Mouse (Mus musculus) midbrain, embryonic 12.5 days (tissue): ENCODE results near the gene Wdr4. TPM values are rescaled to one million over a fixed set of nuclear protein-coding genes. Genes with fewer than 3 reads are reported as not detected.

Source experiments
- ATAC-seq: fragments of 200-750 bp; cut with Nextera tagmentation; 2 replicates; pipeline ENCODE4 v1.8.0; 2017; ENCODE audit warnings: low read depth, moderate TSS enrichment, moderate library complexity; ENCODE audit not compliant: low FRiP score
- H3K27ac ChIP-seq: fragments of 300-500 bp; sonication (generic); replicated peaks from 2 replicates; pipeline ENCODE4 v1.5.1; 2016; ENCODE audit warnings: mild to moderate bottlenecking
- H3K27me3 ChIP-seq: fragments of 300-500 bp; sonication (generic); 2 replicates; pipeline ENCODE4 v1.6.1; 2016; ENCODE audit warnings: mild to moderate bottlenecking
- H3K36me3 ChIP-seq: fragments of 300-500 bp; sonication (generic); 2 replicates; pipeline ENCODE4 v1.6.1; 2016
- H3K4me1 ChIP-seq: fragments of 300-500 bp; sonication (generic); 2 replicates; pipeline ENCODE4 v1.6.1; 2016
- H3K4me2 ChIP-seq: fragments of 300-500 bp; sonication (generic); replicated peaks from 2 replicates; pipeline ENCODE4 v1.6.1; 2016; ENCODE audit warnings: mild to moderate bottlenecking, moderate library complexity
- H3K4me3 ChIP-seq: fragments of 300-500 bp; sonication (generic); 2 replicates; pipeline ENCODE4 v1.5.1; 2016; ENCODE audit warnings: mild to moderate bottlenecking
- H3K9ac ChIP-seq: fragments of 300-500 bp; sonication (generic); replicated peaks from 2 replicates; pipeline ENCODE4 v1.6.1; 2016; ENCODE audit warnings: mild to moderate bottlenecking, moderate library complexity
- H3K9me3 ChIP-seq: fragments of 300-500 bp; sonication (generic); 2 replicates; pipeline ENCODE4 v1.6.1; 2016; ENCODE audit warnings: mild to moderate bottlenecking
- WGBS: fragments of 180-500 bp; shearing (Covaris S2); methylation state at CpG from one replicate; pipeline ENCODE4 v1.1.7; 2016; 5-methylcytosine and 5-hydroxymethylcytosine counted together
- polyA plus RNA-seq: library from polyadenylated mRNA; unstranded; fragments of >200 nt; fragmentation: Nextera tagmentation; extraction: Ambion mirVana; gene quantifications from 2 replicates; pipeline ENCODE4 v1.2.1, GENCODE M21; 2016

The Wdr4 gene
- polyA plus RNA-seq, 1 experiment from 2014 or later = 42.2 TPM

DNA sequence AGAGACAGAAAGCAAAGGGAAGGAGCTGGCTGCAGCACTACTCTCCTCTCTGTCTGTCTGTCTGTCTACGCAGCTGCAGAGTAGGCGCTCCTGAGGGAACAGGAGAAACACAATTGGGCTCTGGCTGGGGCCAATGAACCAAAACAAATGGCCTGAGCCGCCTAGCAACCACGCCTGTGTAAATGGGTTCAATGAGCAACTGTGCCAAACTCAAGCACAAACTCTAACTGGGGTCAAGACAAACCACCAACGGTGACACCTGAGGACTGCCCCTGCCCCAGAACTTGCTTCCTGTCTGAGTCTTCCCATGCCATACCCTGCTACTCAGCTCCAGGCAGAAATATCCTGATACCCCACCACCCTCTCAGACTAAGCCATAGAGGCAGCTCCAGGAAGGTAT is 14.8 kb downstream of the Wdr4 start:
- H3K4me2 ChIP-seq = no peak overlapping the region
- H3K27me3 ChIP-seq = no peaks in the 10 kb centered on the region
- no peaks in the 10 kb centered on the region for H3K9me3 ChIP-seq
- no peak for ATAC-seq
- H3K36me3 ChIP-seq = peaks cover 94% of the 10 kb centered on the region
- 57% methylated on average over 5 of the region's 5 CpGs for WGBS
- no peak overlapping the region for H3K27ac ChIP-seq
- H3K4me3 ChIP-seq = no peak overlapping the region
- peaks cover 10% of the 10 kb centered on the region for H3K4me1 ChIP-seq
- H3K9ac ChIP-seq = no peak overlapping the region

DNA sequence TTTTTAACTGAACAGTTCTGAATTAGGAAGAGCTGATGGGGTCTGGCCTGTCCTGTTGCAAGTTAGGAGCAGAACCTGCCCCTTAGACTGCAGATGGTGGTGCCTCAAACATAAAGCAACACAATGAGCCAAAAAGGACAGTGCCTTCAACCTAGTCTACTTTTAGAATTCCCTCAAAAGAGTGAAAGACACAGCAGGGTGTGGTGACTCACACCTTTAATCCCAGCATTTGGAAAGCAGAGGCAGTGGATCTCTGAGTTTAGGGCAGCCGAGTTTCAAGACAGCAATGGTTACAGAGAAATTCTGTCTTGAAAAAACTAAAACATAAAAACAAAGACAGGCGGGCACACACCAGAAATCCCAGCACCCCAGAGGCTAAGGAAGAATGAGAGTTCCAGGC is 15.8 kb downstream of the Wdr4 start:
- ATAC-seq = no peak
- H3K36me3 ChIP-seq = peaks cover 92% of the 10 kb centered on the region
- no peaks in the 10 kb centered on the region for H3K9me3 ChIP-seq
- H3K27me3 ChIP-seq = no peaks in the 10 kb centered on the region
- whole genome bisulfite sequencing = 74% methylated on average over 2 of the region's 2 CpGs
- peaks cover 10% of the 10 kb centered on the region for H3K4me1 ChIP-seq
- H3K27ac ChIP-seq = no peak overlapping the region
- H3K4me3 ChIP-seq = no peak overlapping the region
- H3K9ac ChIP-seq = no peak overlapping the region
- no peak overlapping the region for H3K4me2 ChIP-seq

- Histone ChIP-seq H3K9me3 (no peaks in the 10 kb centered on the region), H3K4me1 (peaks cover 10% of the 10 kb centered on the region), H3K4me2 (no peak overlapping the region), H3K4me3 (no peak overlapping the region), H3K9ac (no peak overlapping the region), H3K36me3 (peaks cover 93% of the 10 kb centered on the region), H3K27me3 (no peaks in the 10 kb centered on the region), H3K27ac (no peak overlapping the region)
- ATAC-seq = no peak
- 93% methylated on average over 12 of the region's 12 CpGs for WGBS
Observed at GRCm38 (mm10) chr17:31503337-31503736, 16.4 kb downstream of the Wdr4 start.

DNA sequence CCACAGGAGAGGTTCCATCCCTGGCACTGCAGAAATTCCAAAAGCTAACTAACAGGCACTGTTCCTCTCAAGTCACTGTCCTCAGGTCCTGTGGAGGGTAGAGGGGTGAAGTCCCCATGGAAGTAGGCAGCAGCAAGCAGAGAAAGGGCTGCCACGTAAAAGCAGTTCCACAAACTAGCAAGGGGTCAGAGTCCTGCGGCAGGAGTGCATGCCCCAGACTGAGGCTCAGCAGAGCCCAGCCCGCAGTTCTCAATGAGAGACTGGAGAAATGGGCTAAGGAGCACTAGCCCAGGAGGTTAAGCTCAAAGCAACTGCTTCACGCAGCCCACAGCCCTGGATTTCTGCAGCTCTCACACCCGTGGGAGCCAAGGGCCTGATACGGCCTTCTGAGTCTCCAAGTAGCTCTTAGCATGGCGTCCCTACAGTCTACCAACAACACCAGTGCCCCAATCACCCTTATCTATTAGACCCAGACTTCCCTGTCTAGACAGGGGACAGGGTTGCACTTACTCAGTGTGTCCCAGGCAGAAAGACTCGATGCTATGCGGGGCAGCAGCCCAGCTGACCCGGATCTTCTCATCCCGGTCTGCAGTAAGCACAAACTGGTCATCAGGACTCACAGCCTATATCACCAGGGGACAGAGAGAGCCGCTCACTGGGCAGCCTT is 17.4 kb downstream of the Wdr4 start:
- H3K27ac ChIP-seq = no peak overlapping the region
- H3K9ac ChIP-seq = no peak overlapping the region
- no peaks in the 10 kb centered on the region for H3K9me3 ChIP-seq
- WGBS = 94% methylated on average over 12 of the region's 12 CpGs
- no peak overlapping the region for H3K4me3 ChIP-seq
- no peak overlapping the region for H3K4me2 ChIP-seq
- peaks cover 10% of the 10 kb centered on the region for H3K4me1 ChIP-seq
- no peak for ATAC-seq
- H3K27me3 ChIP-seq = no peaks in the 10 kb centered on the region
- peaks cover 94% of the 10 kb centered on the region for H3K36me3 ChIP-seq

GRCm38 (mm10) chr17:31500908-31501307 is 18.9 kb downstream of the Wdr4 start:
- H3K36me3 ChIP-seq = peaks cover 94% of the 10 kb centered on the region
- H3K27ac ChIP-seq = no peak overlapping the region
- WGBS = 96% methylated on average over 3 of the region's 3 CpGs
- H3K4me3 ChIP-seq = no peak overlapping the region
- no peak for ATAC-seq
- no peak overlapping the region for H3K4me2 ChIP-seq
- no peaks in the 10 kb centered on the region for H3K27me3 ChIP-seq
- H3K4me1 ChIP-seq = peaks cover 10% of the 10 kb centered on the region
- no peaks in the 10 kb centered on the region for H3K9me3 ChIP-seq
- H3K9ac ChIP-seq = no peak overlapping the region

- peaks cover 94% of the 10 kb centered on the region for H3K36me3 ChIP-seq
- no peaks in the 10 kb centered on the region for H3K9me3 ChIP-seq
- no peak overlapping the region for H3K27ac ChIP-seq
- no peak for ATAC-seq
- no peak overlapping the region for H3K4me2 ChIP-seq
- H3K4me1 ChIP-seq = peaks cover 9% of the 10 kb centered on the region
- H3K4me3 ChIP-seq = no peak overlapping the region
- no peaks in the 10 kb centered on the region for H3K27me3 ChIP-seq
- H3K9ac ChIP-seq = no peak overlapping the region
- WGBS = 95% methylated on average over 6 of the region's 8 CpGs
Observed at GRCm38 (mm10) chr17:31500416-31500815, 19.4 kb downstream of the Wdr4 start.

DNA sequence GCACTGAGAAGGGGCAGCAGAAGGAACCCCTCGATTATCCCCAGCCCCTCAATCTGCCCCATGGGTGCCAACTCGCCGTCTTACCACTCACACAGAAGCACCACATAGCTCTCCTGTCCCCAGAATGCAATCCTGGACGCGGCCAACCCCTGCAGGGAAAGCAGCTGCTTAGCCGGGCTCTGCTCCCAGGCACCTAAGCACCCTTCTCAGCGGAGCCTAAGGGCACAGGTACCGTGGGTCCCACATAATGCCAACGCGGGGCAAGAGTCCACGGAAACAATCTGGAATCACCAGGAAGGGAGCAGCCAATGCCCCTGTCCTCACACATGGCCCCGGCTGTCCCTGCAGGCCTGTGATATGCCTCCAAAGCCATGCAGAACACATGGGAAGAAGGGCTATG is 20.1 kb downstream of the Wdr4 start:
- ATAC-seq = no peak
- peaks cover 2% of the 10 kb centered on the region; the same call in 1 of the 2 replicates for H3K4me1 ChIP-seq
- H3K27ac ChIP-seq = no peak overlapping the region
- H3K9ac ChIP-seq = no peak overlapping the region
- H3K27me3 ChIP-seq = no peaks in the 10 kb centered on the region
- H3K4me2 ChIP-seq = no peak overlapping the region
- H3K4me3 ChIP-seq = no peak overlapping the region
- 94% methylated on average over 12 of the region's 12 CpGs for WGBS
- no peaks in the 10 kb centered on the region for H3K9me3 ChIP-seq
- peaks cover 94% of the 10 kb centered on the region for H3K36me3 ChIP-seq

DNA sequence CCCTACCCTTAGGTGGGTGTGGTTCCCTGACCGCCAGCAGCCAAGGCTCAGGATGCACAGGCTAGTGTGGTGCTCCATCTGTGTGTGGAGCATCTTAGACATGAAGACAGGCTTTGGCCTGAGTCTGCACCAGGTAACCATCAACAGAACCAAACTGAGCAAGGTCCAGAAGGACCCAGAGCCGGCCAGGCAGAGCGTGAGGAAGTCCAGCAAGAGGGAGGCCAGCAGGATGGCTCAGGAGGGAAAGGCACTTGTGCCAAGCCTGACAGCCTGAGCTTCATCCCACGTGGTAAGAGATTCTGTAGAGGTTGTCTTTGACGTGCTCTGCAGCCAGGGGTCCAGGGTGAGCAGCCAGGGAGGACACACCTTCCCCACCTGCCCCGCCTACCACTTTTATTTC is 22.1 kb downstream of the Wdr4 start:
- no peak for ATAC-seq
- H3K36me3 ChIP-seq = peaks cover 76% of the 10 kb centered on the region

DNA sequence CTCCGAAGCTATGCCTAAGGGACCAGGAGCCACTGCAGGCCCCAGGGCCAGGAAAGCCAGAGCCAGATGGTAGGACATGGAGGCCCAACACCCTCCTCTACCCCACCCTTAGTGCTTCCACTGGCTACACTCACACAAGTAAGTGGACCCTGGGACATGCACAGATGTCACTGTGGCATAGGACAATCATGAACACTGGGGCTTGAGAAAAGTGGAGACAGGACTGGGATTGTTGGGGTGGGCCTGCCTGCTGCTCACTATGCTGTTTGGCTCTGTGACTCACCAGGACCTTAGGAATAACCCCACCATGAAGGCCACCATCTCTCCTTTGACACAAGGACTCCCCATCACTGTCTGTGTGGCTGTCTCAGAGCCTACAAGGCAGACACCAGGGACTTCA is 24.8 kb downstream of the Wdr4 start:
- H3K9ac ChIP-seq = no peak overlapping the region
- no peak overlapping the region for H3K27ac ChIP-seq
- ATAC-seq = no peak
- H3K4me1 ChIP-seq = no peaks in the 10 kb centered on the region
- H3K36me3 ChIP-seq = peaks cover 49% of the 10 kb centered on the region
- no peaks in the 10 kb centered on the region for H3K27me3 ChIP-seq
- WGBS = 85% methylated on average over 1 of the region's 1 CpGs
- no peak overlapping the region for H3K4me2 ChIP-seq
- H3K9me3 ChIP-seq = no peaks in the 10 kb centered on the region
- no peak overlapping the region for H3K4me3 ChIP-seq

More for the DNA sequence above, 22.1 kb downstream of the Wdr4 start:
- H3K27me3 ChIP-seq = no peaks in the 10 kb centered on the region
- no peak overlapping the region for H3K4me3 ChIP-seq
- WGBS = 91% methylated on average over 6 of the region's 6 CpGs
- no peak overlapping the region; the same call in 1 of the 2 replicates for H3K9ac ChIP-seq
- no peaks in the 10 kb centered on the region for H3K9me3 ChIP-seq
- H3K27ac ChIP-seq = no peak overlapping the region
- H3K4me1 ChIP-seq = no peaks in the 10 kb centered on the region
- no peak overlapping the region for H3K4me2 ChIP-seq

GRCm38 (mm10) chr17:31492416-31492815 is 27.4 kb downstream of the Wdr4 start:
- Histone ChIP-seq H3K4me3 (no peak overlapping the region), H3K4me2 (no peak overlapping the region), H3K36me3 (peaks cover 25% of the 10 kb centered on the region), H3K9me3 (no peaks in the 10 kb centered on the region), H3K9ac (no peak overlapping the region), H3K4me1 (peaks cover under 1% of the 10 kb centered on the region), H3K27ac (no peak overlapping the region), H3K27me3 (no peaks in the 10 kb centered on the region)
- ATAC-seq = 0 out of 2 replicates have a peak, but pooled peaks have one; percentile 27
- WGBS = 0% methylated on average over 2 of the region's 2 CpGs

DNA sequence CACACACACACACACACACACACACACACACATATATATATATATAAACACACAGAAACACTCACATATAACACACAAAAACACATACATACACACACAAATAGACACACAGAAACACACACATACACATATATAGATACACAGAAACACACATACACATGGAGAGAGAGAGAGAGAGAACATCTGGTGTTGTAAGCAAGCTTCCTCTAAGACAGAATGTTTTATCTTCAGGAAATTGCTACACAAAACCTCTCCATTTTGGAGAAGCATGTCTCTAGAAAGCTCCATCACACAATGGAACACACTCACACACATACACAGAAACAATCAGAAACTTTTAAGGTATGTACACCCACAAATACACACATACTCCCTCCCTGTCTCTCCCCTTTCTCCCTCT is 28.4 kb downstream of the Wdr4 start:
- Histone ChIP-seq H3K4me1 (peaks cover 9% of the 10 kb centered on the region), H3K27ac (no peak overlapping the region), H3K36me3 (peaks cover 16% of the 10 kb centered on the region), H3K4me3 (no peak overlapping the region), H3K27me3 (no peaks in the 10 kb centered on the region), H3K9me3 (no peaks in the 10 kb centered on the region), H3K9ac (no peak overlapping the region), H3K4me2 (no peak overlapping the region)
- no peak for ATAC-seq

DNA sequence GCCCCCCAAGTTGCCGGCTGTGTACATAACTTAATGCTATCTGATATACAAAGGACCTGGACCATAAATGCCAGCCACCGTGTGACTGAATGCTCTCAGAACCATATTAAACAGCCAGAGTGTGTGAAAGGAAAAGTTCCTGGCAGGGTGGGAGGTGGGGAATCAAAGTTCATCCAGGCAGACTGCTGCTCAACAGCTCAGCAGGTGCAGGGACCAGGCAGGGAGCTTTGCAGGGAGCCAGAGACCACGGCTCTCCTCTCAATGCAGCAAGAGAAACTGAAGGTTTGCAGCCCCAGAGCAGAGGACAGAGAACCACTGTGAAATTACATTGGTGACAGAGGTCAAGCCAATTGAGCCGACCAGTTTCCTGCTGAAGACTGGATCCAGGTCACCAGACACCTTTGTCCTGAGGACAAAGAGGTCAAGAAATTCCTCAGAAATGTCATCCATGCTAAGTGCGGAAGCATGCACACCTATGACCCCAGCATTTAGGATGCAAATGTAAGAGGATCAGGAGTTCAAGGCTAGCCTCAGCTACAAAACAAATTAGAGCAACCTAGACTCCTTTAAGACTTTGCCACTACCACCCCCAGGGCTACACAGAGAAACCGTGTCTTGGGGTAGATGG is 32.2 kb downstream of the Wdr4 start:
- Histone ChIP-seq H3K36me3 (no peaks in the 10 kb centered on the region), H3K9me3 (no peaks in the 10 kb centered on the region), H3K4me1 (peaks cover 9% of the 10 kb centered on the region), H3K4me2 (no peak overlapping the region), H3K27ac (peak overlapping the region; percentile 30; the same call in 1 of the 2 replicates), H3K27me3 (no peaks in the 10 kb centered on the region), H3K9ac (no peak overlapping the region), H3K4me3 (no peak overlapping the region)
- WGBS = 21% methylated on average over 6 of the region's 6 CpGs
- ATAC-seq = no peak
